Mouse (Mus musculus): ENCODE measurements around the gene Egfl7. TPM values are rescaled to one million over a fixed set of nuclear protein-coding genes. Genes with fewer than 3 reads are reported as not detected.
A peak's percentile ranks its signal among the peaks of the same experiment; 100 is the strongest.

The Egfl7 gene
- polyA plus RNA-seq, 1 experiment from 2014 or later: 97.3 TPM

GRCm38 (mm10) chr2:26617331-26617730, 37.5 kb downstream of the Egfl7 start:
- Histone ChIP-seq H3K27ac (no peak overlapping the region), H3K4me1 (0 out of 2 replicates have a peak, but pooled peaks cover 6% of the 10 kb centered on the region), H3K27me3 (no peaks in the 10 kb centered on the region), H3K4me2 (replicated peaks) (no peak overlapping the region), H3K4me3 (no peak overlapping the region), H3K9ac (no peak overlapping the region), H3K9me3 (no peaks in the 10 kb centered on the region), H3K36me3 (no peaks in the 10 kb centered on the region)
- no peak for ATAC-seq (ENCODE audit: insufficient number of reproducible peaks, insufficient read depth, low FRiP score, low TSS enrichment)
- WGBS: 75% methylated on average over 6 of the region's 6 CpGs

- no peak overlapping the region for H3K4me2 ChIP-seq (replicated peaks)
- no peak for ATAC-seq (ENCODE audit: insufficient number of reproducible peaks, insufficient read depth, low FRiP score, low TSS enrichment)
- no peak overlapping the region for H3K4me3 ChIP-seq
- no peak overlapping the region for H3K27ac ChIP-seq
- H3K4me1 ChIP-seq: 0 out of 2 replicates have a peak, but pooled peaks cover 6% of the 10 kb centered on the region
- no peak overlapping the region; the same call in 1 of the 2 replicates for H3K9ac ChIP-seq
- 57% methylated on average over 7 of the region's 7 CpGs for WGBS
- H3K27me3 ChIP-seq: no peaks in the 10 kb centered on the region
- H3K36me3 ChIP-seq: no peaks in the 10 kb centered on the region
- H3K9me3 ChIP-seq: no peaks in the 10 kb centered on the region
These were observed 38.1 kb downstream of the Egfl7 start for GRCm38 (mm10) chr2:26617928-26618327.

- 0 out of 2 replicates have a peak, but pooled peaks cover 6% of the 10 kb centered on the region for H3K4me1 ChIP-seq
- no peak for ATAC-seq (ENCODE audit: insufficient number of reproducible peaks, insufficient read depth, low FRiP score, low TSS enrichment)
- H3K27ac ChIP-seq: no peak overlapping the region
- 40% methylated on average over 2 of the region's 2 CpGs for WGBS
- no peak overlapping the region for H3K4me3 ChIP-seq
- H3K9ac ChIP-seq: no peak overlapping the region
- H3K36me3 ChIP-seq: no peaks in the 10 kb centered on the region
- H3K27me3 ChIP-seq: no peaks in the 10 kb centered on the region
- H3K9me3 ChIP-seq: no peaks in the 10 kb centered on the region
- H3K4me2 ChIP-seq (replicated peaks): no peak overlapping the region
These were observed 41.4 kb downstream of the Egfl7 start for GRCm38 (mm10) chr2:26621246-26621645.

GRCm38 (mm10) chr2:26622984-26623383, 43.2 kb downstream of the Egfl7 start:
- no peak overlapping the region for H3K4me3 ChIP-seq
- H3K27me3 ChIP-seq: no peaks in the 10 kb centered on the region
- 56% methylated on average over 5 of the region's 5 CpGs for WGBS
- no peak overlapping the region for H3K27ac ChIP-seq
- no peaks in the 10 kb centered on the region for H3K9me3 ChIP-seq
- no peak for ATAC-seq (ENCODE audit: insufficient number of reproducible peaks, insufficient read depth, low FRiP score, low TSS enrichment)
- 0 out of 2 replicates have a peak, but pooled peaks cover 2% of the 10 kb centered on the region for H3K4me1 ChIP-seq
- H3K36me3 ChIP-seq: no peaks in the 10 kb centered on the region
- no peak overlapping the region for H3K4me2 ChIP-seq (replicated peaks)
- H3K9ac ChIP-seq: no peak overlapping the region

- ATAC-seq (ENCODE audit: insufficient number of reproducible peaks, insufficient read depth, low FRiP score, low TSS enrichment): no peak
- no peak overlapping the region for H3K4me3 ChIP-seq
- peaks cover 13% of the 10 kb centered on the region for H3K4me1 ChIP-seq
- no peak overlapping the region for H3K27ac ChIP-seq
- WGBS: 81% methylated on average over 3 of the region's 3 CpGs
- no peak overlapping the region for H3K4me2 ChIP-seq (replicated peaks)
- H3K9ac ChIP-seq: no peak overlapping the region
- no peaks in the 10 kb centered on the region for H3K27me3 ChIP-seq
- H3K36me3 ChIP-seq: no peaks in the 10 kb centered on the region
- H3K9me3 ChIP-seq: no peaks in the 10 kb centered on the region
These were observed 45.6 kb downstream of the Egfl7 start for GRCm38 (mm10) chr2:26625419-26625818.

- Histone ChIP-seq H3K4me3 (no peak overlapping the region), H3K27me3 (no peaks in the 10 kb centered on the region), H3K27ac (no peak overlapping the region), H3K4me1 (peaks cover 19% of the 10 kb centered on the region), H3K9ac (no peak overlapping the region), H3K4me2 (replicated peaks) (no peak overlapping the region), H3K9me3 (no peaks in the 10 kb centered on the region), H3K36me3 (no peaks in the 10 kb centered on the region)
- 66% methylated on average over 3 of the region's 3 CpGs for WGBS
- no peak for ATAC-seq (ENCODE audit: insufficient number of reproducible peaks, insufficient read depth, low FRiP score, low TSS enrichment)
These were observed 46.3 kb downstream of the Egfl7 start for GRCm38 (mm10) chr2:26626081-26626480.

- Histone ChIP-seq H3K9ac (peak within 1 kb of the TSS; percentile 94), H3K4me3 (peak within 1 kb of the TSS; percentile 80), H3K4me2 (replicated peaks) (peak within 1 kb of the TSS; percentile 71), H3K9me3 (no peaks in the 10 kb centered on the region), H3K4me1 (peaks cover 19% of the 10 kb centered on the region), H3K27me3 (no peaks in the 10 kb centered on the region), H3K36me3 (0 out of 2 replicates have a peak, but pooled peaks cover 3% of the 10 kb centered on the region), H3K27ac (peak within 1 kb of the TSS; percentile 58; the same call in 1 of the 2 replicates)
- WGBS: under 1% methylated on average over 70 of the region's 70 CpGs
- peak; percentile 61; the same call in 1 of the 2 replicates for ATAC-seq (ENCODE audit: insufficient number of reproducible peaks, insufficient read depth, low FRiP score, low TSS enrichment)
These were observed 48.3 kb downstream of the Egfl7 start, which contains the start of gene Fam69b for GRCm38 (mm10) chr2:26627921-26628739. Gene Fam69b, plus strand, starts transcription at chr2:26628457.

GRCm38 (mm10) chr2:26628792-26629437, 49.1 kb downstream of the Egfl7 start:
- H3K9me3 ChIP-seq: no peaks in the 10 kb centered on the region
- H3K9ac ChIP-seq: peak overlapping the region; percentile 94
- peak overlapping the region; percentile 58; the same call in 1 of the 2 replicates for H3K27ac ChIP-seq
- H3K36me3 ChIP-seq: 0 out of 2 replicates have a peak, but pooled peaks cover 3% of the 10 kb centered on the region
- H3K4me1 ChIP-seq: peaks cover 19% of the 10 kb centered on the region
- H3K27me3 ChIP-seq: no peaks in the 10 kb centered on the region
- no peak for ATAC-seq (ENCODE audit: insufficient number of reproducible peaks, insufficient read depth, low FRiP score, low TSS enrichment)
- WGBS: 20% methylated on average over 5 of the region's 5 CpGs
- H3K4me2 ChIP-seq (replicated peaks): peak overlapping the region; percentile 71
- peak overlapping the region; percentile 80 for H3K4me3 ChIP-seq

- Histone ChIP-seq H3K9ac (no peak overlapping the region), H3K4me1 (peaks cover 24% of the 10 kb centered on the region), H3K36me3 (peaks cover 34% of the 10 kb centered on the region), H3K4me2 (replicated peaks) (no peak overlapping the region), H3K27me3 (no peaks in the 10 kb centered on the region), H3K27ac (no peak overlapping the region), H3K4me3 (no peak overlapping the region), H3K9me3 (no peaks in the 10 kb centered on the region)
- WGBS: 80% methylated on average over 16 of the region's 16 CpGs
- ATAC-seq (ENCODE audit: insufficient number of reproducible peaks, insufficient read depth, low FRiP score, low TSS enrichment): no peak
These were observed 53.0 kb downstream of the Egfl7 start for GRCm38 (mm10) chr2:26632541-26633395.

- no peak overlapping the region; the same call in 1 of the 2 replicates for H3K9ac ChIP-seq
- no peak overlapping the region for H3K27ac ChIP-seq
- no peak overlapping the region for H3K4me3 ChIP-seq
- peaks cover 35% of the 10 kb centered on the region for H3K4me1 ChIP-seq
- ATAC-seq (ENCODE audit: insufficient number of reproducible peaks, insufficient read depth, low FRiP score, low TSS enrichment): no peak
- no peak overlapping the region for H3K4me2 ChIP-seq (replicated peaks)
- H3K9me3 ChIP-seq: no peaks in the 10 kb centered on the region
- WGBS: 70% methylated on average over 4 of the region's 4 CpGs
- H3K27me3 ChIP-seq: no peaks in the 10 kb centered on the region
- peaks cover 44% of the 10 kb centered on the region for H3K36me3 ChIP-seq
These were observed 54.2 kb downstream of the Egfl7 start for GRCm38 (mm10) chr2:26633953-26634530.
